ENCODE assay signal across 7 mouse cellular contexts in the genomic region with DNA sequence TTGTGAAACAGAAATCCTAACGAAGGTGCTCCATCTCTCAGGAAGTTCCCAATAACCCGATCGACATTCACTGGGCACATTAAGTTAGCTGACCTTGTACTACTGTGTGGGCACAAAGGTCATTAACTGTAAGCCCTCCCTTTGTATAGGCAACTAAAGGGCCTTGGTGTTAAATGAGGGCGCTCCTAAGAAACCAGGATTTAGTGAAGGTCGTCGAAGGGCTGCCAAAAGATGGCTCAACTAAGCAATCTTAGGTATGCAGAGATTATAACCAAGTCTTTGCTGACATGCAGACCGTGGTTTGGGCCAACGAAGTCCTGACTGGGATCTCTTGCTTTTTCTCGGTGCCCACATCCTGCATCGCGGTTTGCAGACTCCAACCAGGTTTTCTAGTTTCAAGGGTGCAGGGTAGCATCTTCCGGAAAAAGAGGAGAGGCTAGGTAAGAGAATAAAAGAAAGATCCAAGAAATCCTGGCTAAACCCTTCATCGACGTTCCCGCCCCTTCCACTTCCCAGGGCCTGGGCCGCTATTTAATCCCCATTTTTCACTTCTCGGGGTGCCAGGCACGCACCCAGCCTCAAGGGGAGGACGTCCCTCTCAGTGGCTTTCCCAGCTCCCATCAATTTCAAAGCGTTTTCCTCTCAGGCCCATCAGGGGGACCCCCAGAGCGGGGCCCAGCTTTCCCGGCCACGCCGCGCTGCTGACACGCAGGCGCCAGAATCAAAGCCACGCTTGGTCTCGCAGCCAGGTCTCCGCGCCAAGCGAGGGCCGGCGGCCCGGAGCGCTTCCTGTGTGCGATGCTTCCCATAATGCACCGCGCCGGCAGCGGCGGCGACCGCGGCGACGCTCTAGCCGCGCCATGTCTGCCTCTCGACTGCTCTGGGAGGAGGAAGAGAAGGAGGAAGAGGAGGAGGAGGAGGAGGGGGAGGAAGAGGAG. TPM values are rescaled to one million over a fixed set of nuclear protein-coding genes. Genes with fewer than 3 reads are reported as not detected.
A peak's percentile ranks its signal among the peaks of the same experiment; 100 is the strongest.
DNase-seq lines count a peak whose midpoint lies in the region; ATAC-seq and TF ChIP-seq lines count a peak whose summit lies in the region.
"Not testable (repeated sequence)": the region's sequence is repeated elsewhere in the genome, so short reads cannot be mapped to it uniquely, and the experiment has no call there.

A gene (plus strand): TSS at position 893 of the 938 bp plus-strand sequence.

- 2% methylated on average over 50 of the region's 50 CpGs for WGBS in intestine, embryonic 16.5 days
- 4% methylated on average over 50 of the region's 50 CpGs for WGBS in midbrain, embryonic 12.5 days
- 1% methylated on average over 50 of the region's 50 CpGs for WGBS in small intestine, adult 2 months

- intact Hi-C loops in left cerebral cortex, postnatal 4 days (cut with DNase I) = loop anchor here (5.0 kb wide), 1 partner anchor 362 kb away; no protein-coding TSS in a partner anchor

- peak within 1 kb of the TSS; percentile 97 for H3K9ac ChIP-seq in intestine, embryonic 16.5 days (ENCODE audit: low read depth, low read length)
- peak within 1 kb of the TSS; percentile 96 for H3K9ac ChIP-seq in midbrain, embryonic 12.5 days (replicated peaks)

- H3K27me3 ChIP-seq in intestine, embryonic 16.5 days (replicated peaks; ENCODE audit: control insufficient read depth, insufficient read depth, low read length); midbrain, embryonic 12.5 days; small intestine, adult 2 months (ENCODE audit: control insufficient read depth, insufficient read depth, low read length): not testable (repeated sequence)

- TF ChIP-seq POLR2A in small intestine, adult 2 months (IDR thresholded peaks at IDR 0.05; ENCODE audit: low read depth, low read length) = peak; percentile 80; the same call in 1 of the 2 replicates

- H3K36me3 ChIP-seq in intestine, embryonic 16.5 days (ENCODE audit: control insufficient read depth, insufficient read depth, low read length); midbrain, embryonic 12.5 days; small intestine, adult 2 months (ENCODE audit: control insufficient read depth, insufficient read depth, low read length): not testable (repeated sequence)

- peak; percentile 8; the same call in 1 of the 2 replicates for TF ChIP-seq CTCF in small intestine, adult 2 months (IDR thresholded peaks at IDR 0.05; ENCODE audit: extremely low read depth, insufficient read length, insufficient replicate concordance, low read depth, low read length)

- DNase-seq in adrenal gland, adult 8-10 months = peak; percentile 85
- peak; percentile 92 for DNase-seq in embryo, embryonic 9.5 days (ENCODE audit: extremely low spot score)
- peak; percentile 90 to 95 for DNase-seq in gastrocnemius, postnatal 4 days (ENCODE audit: low spot score in 2 of 2)
- DNase-seq in left cerebral cortex, postnatal 4 days = peak; percentile 95

- peak; percentile 89 for ATAC-seq in intestine, embryonic 16.5 days
- peak; percentile 92 for ATAC-seq in midbrain, embryonic 12.5 days (ENCODE audit: low FRiP score, low read depth)

- H3K4me3 ChIP-seq in intestine, embryonic 16.5 days (ENCODE audit: low read length) = peak within 1 kb of the TSS; percentile 95
- H3K4me3 ChIP-seq in midbrain, embryonic 12.5 days = peak within 1 kb of the TSS; percentile 94
- H3K4me3 ChIP-seq in small intestine, adult 2 months (ENCODE audit: low read depth, low read length) = peak within 1 kb of the TSS; percentile 92

- H3K4me1 ChIP-seq in intestine, embryonic 16.5 days (ENCODE audit: control insufficient read depth, insufficient read depth, low read length) = peaks cover 15% of the 10 kb centered on the region
- peaks cover 27% of the 10 kb centered on the region for H3K4me1 ChIP-seq in midbrain, embryonic 12.5 days
- not testable (repeated sequence) for H3K4me1 ChIP-seq in small intestine, adult 2 months (ENCODE audit: control insufficient read depth, insufficient read depth, insufficient read length, low read length)

- peak within 1 kb of the TSS; percentile 71 for H3K4me2 ChIP-seq in intestine, embryonic 16.5 days (ENCODE audit: low read depth, low read length)
- H3K4me2 ChIP-seq in midbrain, embryonic 12.5 days (replicated peaks) = peak within 1 kb of the TSS; percentile 67

- H3K27ac ChIP-seq in intestine, embryonic 16.5 days (ENCODE audit: low read length) = peak within 1 kb of the TSS; percentile 97
- H3K27ac ChIP-seq in midbrain, embryonic 12.5 days (replicated peaks) = peak within 1 kb of the TSS; percentile 95
- H3K27ac ChIP-seq in small intestine, adult 2 months (ENCODE audit: insufficient read depth, low read depth, low read length) = peak within 1 kb of the TSS; percentile 85

- not testable (repeated sequence) for H3K9me3 ChIP-seq in intestine, embryonic 16.5 days (ENCODE audit: control insufficient read depth, low read length); midbrain, embryonic 12.5 days

RNA-seq across cellular contexts. Expression of the gene that starts here (rescaled TPM):
- total RNA-seq in adrenal gland, adult 8-10 months (2022) = 10 to 100 TPM; 52.2 to 82.0 (median 73.8) TPM
- 10 to 100 TPM; 48.7 to 51.5 TPM for total RNA-seq in gastrocnemius, postnatal 4 days (2021)
- 39.1 and 39.9 TPM in 2 replicates for polyA plus RNA-seq in intestine, embryonic 16.5 days (2015; fragmentation: Nextera tagmentation; extraction: Ambion mirVana)
- total RNA-seq in left cerebral cortex, postnatal 4 days (2021) = 10 to 100 TPM; 91.9 to 99.8 TPM
- 58.1 and 60.9 TPM in 2 replicates for polyA plus RNA-seq in midbrain, embryonic 12.5 days (2016; fragmentation: Nextera tagmentation; extraction: Ambion mirVana)
- polyA plus RNA-seq in small intestine, adult 2 months (2012; rRNA removed) = 1.5 and 4.0 TPM in 2 replicates

Comparison
In these comparisons a context has a peak if more than half of its experiments do, and no peak if none do; other contexts are left out.
1. Peak in every context shown above with its lines: DNase-seq, ATAC-seq, H3K4me3 ChIP-seq and H3K27ac ChIP-seq.